Mouse (Mus musculus): ENCODE measurements around the gene Rdh16f2. TPM values are rescaled to one million over a fixed set of nuclear protein-coding genes. Genes with fewer than 3 reads are reported as not detected.
A peak's percentile ranks its signal among the peaks of the same experiment; 100 is the strongest.

Gene Rdh16f2
- polyA plus RNA-seq, 1 experiment: not detected

- H3K27ac ChIP-seq (ENCODE audit: insufficient read depth, low read length): no peak overlapping the region
- TF ChIP-seq POLR2A (IDR thresholded peaks at IDR 0.05; ENCODE audit: extremely low read depth, insufficient read depth, low read length): no peak
- no peak for TF ChIP-seq CTCF (IDR thresholded peaks at IDR 0.05; ENCODE audit: extremely low read depth, insufficient read depth, low read length)
- no peaks in the 10 kb centered on the region for H3K4me1 ChIP-seq (ENCODE audit: control insufficient read depth, insufficient read depth, low read length)
- no peak overlapping the region for H3K4me3 ChIP-seq (ENCODE audit: insufficient read depth, low read length)
These were observed 18.2 kb upstream of the Rdh16f2 start for GRCm38 (mm10) chr10:127848089-127848488.

- TF ChIP-seq CTCF (IDR thresholded peaks at IDR 0.05; ENCODE audit: extremely low read depth, insufficient read depth, low read length) (no peak), POLR2A (IDR thresholded peaks at IDR 0.05; ENCODE audit: extremely low read depth, insufficient read depth, low read length) (no peak)
These were observed 16.6 kb upstream of the Rdh16f2 start, which contains the start of gene Rdh19 for GRCm38 (mm10) chr10:127849628-127850027. Gene Rdh19, plus strand, starts transcription at chr10:127849928.

GRCm38 (mm10) chr10:127856376-127856775, 9.9 kb upstream of the Rdh16f2 start:
- Histone ChIP-seq H3K4me3 (ENCODE audit: insufficient read depth, low read length) (no peak overlapping the region), H3K4me1 (ENCODE audit: control insufficient read depth, insufficient read depth, low read length) (no peaks in the 10 kb centered on the region), H3K27ac (ENCODE audit: insufficient read depth, low read length) (no peak overlapping the region)
- TF ChIP-seq POLR2A (IDR thresholded peaks at IDR 0.05; ENCODE audit: extremely low read depth, insufficient read depth, low read length) (no peak), CTCF (IDR thresholded peaks at IDR 0.05; ENCODE audit: extremely low read depth, insufficient read depth, low read length) (no peak)

More at GRCm38 (mm10) chr10:127849628-127850027, 16.6 kb upstream of the Rdh16f2 start, which contains the start of gene Rdh19:
- Histone ChIP-seq H3K27ac (ENCODE audit: insufficient read depth, low read length) (no peak within 1 kb of the TSS), H3K4me1 (ENCODE audit: control insufficient read depth, insufficient read depth, low read length) (no peaks in the 10 kb centered on the region), H3K4me3 (ENCODE audit: insufficient read depth, low read length) (no peak within 1 kb of the TSS)

DNA sequence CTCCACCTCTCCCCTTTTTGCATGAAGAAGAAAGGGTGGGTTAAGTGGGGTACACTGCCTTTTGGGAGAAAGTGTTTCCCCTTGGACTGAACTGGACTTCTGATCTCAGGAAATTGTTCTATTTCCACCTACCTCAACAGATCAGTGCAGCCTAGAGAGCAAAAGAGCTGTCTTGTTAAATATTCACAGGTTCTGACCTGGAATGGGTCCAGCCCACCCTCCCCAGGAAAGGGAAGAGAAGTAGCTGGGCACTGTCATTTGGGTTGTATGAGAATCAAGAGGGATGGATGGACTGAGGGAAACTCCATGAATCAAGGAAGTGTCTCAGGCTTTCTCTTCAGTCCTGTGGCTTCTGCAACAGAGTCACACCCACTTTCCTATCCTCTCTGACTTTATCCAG, 1.3 kb upstream of the Rdh16f2 start:
- Histone ChIP-seq H3K4me1 (ENCODE audit: control insufficient read depth, insufficient read depth, low read length) (no peaks in the 10 kb centered on the region), H3K27ac (ENCODE audit: insufficient read depth, low read length) (no peak overlapping the region), H3K4me3 (ENCODE audit: insufficient read depth, low read length) (no peak overlapping the region)
- TF ChIP-seq CTCF (IDR thresholded peaks at IDR 0.05; ENCODE audit: extremely low read depth, insufficient read depth, low read length): no peak

DNA sequence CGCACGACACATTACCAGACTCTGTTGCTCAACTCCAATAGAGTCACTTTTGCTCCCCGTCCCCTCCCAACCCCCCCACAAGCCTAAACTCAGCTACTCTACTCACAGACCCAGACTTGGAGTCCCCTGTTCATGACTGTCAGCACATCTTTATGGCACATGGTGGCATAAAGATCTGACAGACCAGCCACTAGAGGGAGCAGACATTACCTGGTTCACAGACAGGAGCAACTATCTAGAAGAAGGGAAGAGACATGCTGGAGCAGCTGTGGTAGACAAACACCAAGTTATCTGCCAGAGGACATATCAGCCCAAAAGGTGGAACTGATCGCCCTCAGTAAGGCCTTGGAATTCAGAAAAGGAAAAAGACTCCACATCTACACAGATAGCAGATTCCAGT, 6.2 kb downstream of the Rdh16f2 start:
- H3K27ac ChIP-seq (ENCODE audit: insufficient read depth, low read length): no peak overlapping the region
- TF ChIP-seq CTCF (IDR thresholded peaks at IDR 0.05; ENCODE audit: extremely low read depth, insufficient read depth, low read length): peak; percentile 45
- no peak for TF ChIP-seq POLR2A (IDR thresholded peaks at IDR 0.05; ENCODE audit: extremely low read depth, insufficient read depth, low read length)
- H3K4me3 ChIP-seq (ENCODE audit: insufficient read depth, low read length): no peak overlapping the region
- no peaks in the 10 kb centered on the region for H3K4me1 ChIP-seq (ENCODE audit: control insufficient read depth, insufficient read depth, low read length)

GRCm38 (mm10) chr10:127877681-127878080, 11.4 kb downstream of the Rdh16f2 start:
- no peak overlapping the region for H3K27ac ChIP-seq (ENCODE audit: insufficient read depth, low read length)
- no peaks in the 10 kb centered on the region for H3K4me1 ChIP-seq (ENCODE audit: control insufficient read depth, insufficient read depth, low read length)
- H3K4me3 ChIP-seq (ENCODE audit: insufficient read depth, low read length): no peak overlapping the region
- no peak for TF ChIP-seq CTCF (IDR thresholded peaks at IDR 0.05; ENCODE audit: extremely low read depth, insufficient read depth, low read length)
- TF ChIP-seq POLR2A (IDR thresholded peaks at IDR 0.05; ENCODE audit: extremely low read depth, insufficient read depth, low read length): no peak

DNA sequence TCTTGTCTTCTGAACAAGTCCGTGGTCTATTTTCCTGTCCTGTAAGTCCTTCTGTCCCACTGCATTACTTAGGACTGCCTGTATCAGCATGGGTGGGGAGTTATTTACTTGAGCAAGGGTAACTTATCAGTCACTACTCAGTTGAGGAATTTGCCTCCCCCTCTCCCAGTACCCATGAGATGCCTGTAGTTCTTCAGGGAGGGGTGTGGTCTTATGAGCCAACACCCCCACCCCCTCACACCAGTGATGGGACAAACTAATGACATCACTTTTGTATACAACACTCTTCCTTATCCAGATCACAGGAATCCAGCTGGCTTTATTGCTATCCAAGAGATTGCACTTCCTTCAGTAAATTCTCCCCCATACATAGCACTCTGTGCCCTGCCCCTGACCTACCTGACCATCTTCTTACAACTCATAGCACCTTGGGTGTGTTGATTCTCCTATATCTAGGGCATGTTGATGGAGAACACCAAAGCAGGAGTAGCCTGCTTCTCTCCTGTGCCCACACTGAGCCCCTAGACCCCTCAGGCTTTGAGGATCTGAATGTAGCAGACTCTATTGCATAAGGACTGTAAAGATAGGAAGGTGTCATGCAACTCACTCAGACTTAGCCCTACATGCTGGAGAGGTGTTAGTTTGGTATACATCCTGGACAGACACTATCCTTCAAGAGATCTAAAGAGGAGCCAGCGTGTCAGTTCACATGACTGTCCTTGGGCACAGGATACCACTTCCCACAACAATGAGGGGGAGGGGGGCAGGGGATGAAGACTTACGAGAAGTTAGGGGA, 12.2 kb downstream of the Rdh16f2 start:
- no peak overlapping the region for H3K27ac ChIP-seq (ENCODE audit: insufficient read depth, low read length)
- no peak for TF ChIP-seq CTCF (IDR thresholded peaks at IDR 0.05; ENCODE audit: extremely low read depth, insufficient read depth, low read length)
- TF ChIP-seq POLR2A (IDR thresholded peaks at IDR 0.05; ENCODE audit: extremely low read depth, insufficient read depth, low read length): no peak
- no peak overlapping the region for H3K4me3 ChIP-seq (ENCODE audit: insufficient read depth, low read length)
- no peaks in the 10 kb centered on the region for H3K4me1 ChIP-seq (ENCODE audit: control insufficient read depth, insufficient read depth, low read length)

DNA sequence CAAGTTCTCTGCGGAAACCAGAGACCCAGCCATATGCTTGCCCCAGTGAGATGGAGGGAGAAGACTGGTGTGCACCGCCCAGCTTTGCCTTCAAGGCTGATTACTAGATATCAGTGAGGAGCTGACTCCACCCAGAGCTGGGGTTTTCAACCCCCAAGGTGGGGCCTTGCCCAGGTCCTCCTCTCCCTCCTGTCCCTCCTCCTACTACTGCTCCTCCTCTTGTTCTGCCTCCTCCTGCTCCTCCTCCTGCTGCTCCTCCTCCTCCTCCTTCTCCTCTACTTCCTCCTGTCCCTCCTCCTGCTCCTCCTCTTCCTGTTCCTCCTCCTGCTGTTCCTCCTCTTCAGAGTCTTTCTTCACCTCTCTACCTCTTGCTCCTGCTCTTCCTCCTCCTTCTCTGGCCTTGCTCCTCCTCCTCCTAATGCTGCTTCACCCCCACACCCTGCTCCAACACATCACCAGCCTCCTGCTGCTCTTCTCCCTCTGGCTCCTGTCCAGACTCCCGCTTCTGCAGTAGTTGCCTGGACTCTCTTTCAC, 12.9 kb downstream of the Rdh16f2 start:
- no peaks in the 10 kb centered on the region for H3K4me1 ChIP-seq (ENCODE audit: control insufficient read depth, insufficient read depth, low read length)
- no peak overlapping the region for H3K4me3 ChIP-seq (ENCODE audit: insufficient read depth, low read length)
- TF ChIP-seq CTCF (IDR thresholded peaks at IDR 0.05; ENCODE audit: extremely low read depth, insufficient read depth, low read length) (no peak), POLR2A (IDR thresholded peaks at IDR 0.05; ENCODE audit: extremely low read depth, insufficient read depth, low read length) (no peak)
- no peak overlapping the region for H3K27ac ChIP-seq (ENCODE audit: insufficient read depth, low read length)

DNA sequence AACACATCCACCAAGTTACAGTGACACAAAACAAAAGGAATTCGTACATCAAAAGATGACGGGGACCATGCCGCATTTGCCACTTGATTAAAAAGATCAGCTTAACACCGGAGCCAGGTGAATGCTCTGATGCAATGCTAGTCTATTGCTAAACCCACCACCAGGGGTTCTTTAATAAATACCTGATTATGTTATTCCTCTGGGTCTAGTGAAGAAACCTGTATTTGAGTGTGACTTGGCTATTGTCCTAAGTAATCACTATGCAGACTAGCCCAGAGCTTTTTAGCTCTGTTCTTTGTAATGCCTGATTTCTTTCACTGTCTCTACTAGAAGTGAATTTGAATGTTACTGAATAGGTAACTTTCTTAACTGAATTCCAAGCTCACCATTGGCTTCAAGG, 14.8 kb downstream of the Rdh16f2 start:
- TF ChIP-seq POLR2A (IDR thresholded peaks at IDR 0.05; ENCODE audit: extremely low read depth, insufficient read depth, low read length) (no peak), CTCF (IDR thresholded peaks at IDR 0.05; ENCODE audit: extremely low read depth, insufficient read depth, low read length) (no peak)
- H3K4me3 ChIP-seq (ENCODE audit: insufficient read depth, low read length): no peak overlapping the region
- no peaks in the 10 kb centered on the region for H3K4me1 ChIP-seq (ENCODE audit: control insufficient read depth, insufficient read depth, low read length)
- no peak overlapping the region for H3K27ac ChIP-seq (ENCODE audit: insufficient read depth, low read length)

DNA sequence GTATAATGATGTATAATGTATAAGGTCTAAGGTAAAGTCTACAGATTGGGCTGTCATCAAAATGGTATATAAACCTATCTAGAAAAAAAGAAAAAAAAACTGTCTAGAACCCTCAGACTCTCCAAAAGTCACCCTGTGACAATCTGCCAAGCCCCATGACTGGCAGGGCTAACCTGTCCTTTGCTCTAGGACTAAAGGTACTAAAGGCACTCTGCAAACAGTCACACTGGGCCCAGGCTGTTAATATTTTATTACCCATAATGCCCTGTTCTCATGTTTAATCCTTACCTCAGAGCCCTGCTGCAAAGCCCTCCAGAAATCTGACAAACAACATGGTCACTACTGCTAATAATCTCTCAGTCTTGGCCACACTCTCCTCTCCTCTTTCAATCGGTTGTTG, 20.3 kb downstream of the Rdh16f2 start:
- TF ChIP-seq CTCF (IDR thresholded peaks at IDR 0.05; ENCODE audit: extremely low read depth, insufficient read depth, low read length) (no peak), POLR2A (IDR thresholded peaks at IDR 0.05; ENCODE audit: extremely low read depth, insufficient read depth, low read length) (no peak)
- H3K4me3 ChIP-seq (ENCODE audit: insufficient read depth, low read length): no peak overlapping the region
- no peaks in the 10 kb centered on the region for H3K4me1 ChIP-seq (ENCODE audit: control insufficient read depth, insufficient read depth, low read length)
- H3K27ac ChIP-seq (ENCODE audit: insufficient read depth, low read length): no peak overlapping the region
